Comparison of ENCODE assay signal across 17 mouse cellular contexts in genomic region chr1:152831619-152832018, GRCm38 (mm10).
"Had no signal": no experiment of that assay in that cellular context is flagged by ENCODE, and none has a peak within 500 bp of the region (broad histone marks: within the 10 kb centered on the region; RNA-seq: fewer than 3 reads in every experiment).

No protein-coding gene starts in this region.

- H3K4me1 ChIP-seq: midbrain, embryonic 13.5 days; neural tube, embryonic 12.5 days; stomach, embryonic 15.5 days had no signal

- H3K27me3 ChIP-seq: megakaryocyte, embryonic 14.5 days; midbrain, embryonic 13.5 days; neural tube, embryonic 12.5 days; stomach, embryonic 15.5 days had no signal

- ATAC-seq: intestine, postnatal 0 days; liver, postnatal 0 days; lung, postnatal 0 days had no signal

- H3K9me3 ChIP-seq: megakaryocyte, embryonic 14.5 days; midbrain, embryonic 10.5 days; midbrain, embryonic 13.5 days; neural tube, embryonic 12.5 days; stomach, embryonic 15.5 days had no signal

- H3K4me3 ChIP-seq: megakaryocyte, embryonic 14.5 days; midbrain, embryonic 10.5 days; midbrain, embryonic 13.5 days; neural tube, embryonic 12.5 days; stomach, embryonic 15.5 days had no signal

- DNase-seq: kidney, adult 2 months; kidney, postnatal 25 days; liver, postnatal 0 days; lung, embryonic 14.5 days; retina, postnatal 1 day; spleen, adult 18-20 months; thymus, postnatal 25 days had no signal

- H3K27ac ChIP-seq: kidney, postnatal 0 days; liver, embryonic 14.5 days; midbrain, embryonic 10.5 days; midbrain, embryonic 13.5 days; neural tube, embryonic 12.5 days; stomach, embryonic 15.5 days had no signal

- H3K9ac ChIP-seq: liver, embryonic 14.5 days; liver, postnatal 0 days; lung, embryonic 14.5 days; midbrain, embryonic 13.5 days; neural tube, embryonic 12.5 days; stomach, embryonic 15.5 days had no signal

- H3K4me2 ChIP-seq: liver, embryonic 11.5 days; lung, embryonic 14.5 days; midbrain, embryonic 13.5 days; neural tube, embryonic 12.5 days; stomach, embryonic 15.5 days had no signal
